Mouse (Mus musculus): ENCODE data around the gene Ncbp3.

- TF ChIP-seq CTCF (IDR thresholded peaks at IDR 0.05; ENCODE audit: low read depth) (no peak), EP300 (IDR thresholded peaks at IDR 0.05; ENCODE audit: low read depth) (no peak)
Observed at GRCm38 (mm10) chr11:73084804-73085231, 37.2 kb downstream of the Ncbp3 start.

Measured in heart, postnatal 0 days (tissue).